Mouse (Mus musculus): Measurements from ENCODE around the gene Vps18.

Gene Vps18

DNA sequence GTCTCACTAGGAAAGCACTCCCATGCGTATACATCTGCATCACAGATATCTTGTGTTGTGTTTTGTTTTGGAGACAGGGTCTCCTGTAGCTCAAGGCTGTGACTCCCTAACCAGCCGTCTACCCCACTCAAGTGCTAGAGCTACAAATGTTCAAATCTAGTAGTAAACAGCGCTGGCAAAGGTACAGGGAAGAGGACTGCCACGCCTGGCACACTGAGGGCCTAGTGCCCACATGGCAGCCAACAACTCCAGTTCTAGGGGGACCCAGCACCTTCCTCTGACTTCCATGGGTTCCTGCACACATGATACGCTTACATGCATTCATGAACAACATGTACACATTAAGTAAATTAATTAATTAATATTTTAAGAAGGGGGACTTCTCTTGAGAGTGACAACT is 3.7 kb downstream of the Vps18 start:
- no peak for DNase-seq (ENCODE audit: low spot score)

DNA sequence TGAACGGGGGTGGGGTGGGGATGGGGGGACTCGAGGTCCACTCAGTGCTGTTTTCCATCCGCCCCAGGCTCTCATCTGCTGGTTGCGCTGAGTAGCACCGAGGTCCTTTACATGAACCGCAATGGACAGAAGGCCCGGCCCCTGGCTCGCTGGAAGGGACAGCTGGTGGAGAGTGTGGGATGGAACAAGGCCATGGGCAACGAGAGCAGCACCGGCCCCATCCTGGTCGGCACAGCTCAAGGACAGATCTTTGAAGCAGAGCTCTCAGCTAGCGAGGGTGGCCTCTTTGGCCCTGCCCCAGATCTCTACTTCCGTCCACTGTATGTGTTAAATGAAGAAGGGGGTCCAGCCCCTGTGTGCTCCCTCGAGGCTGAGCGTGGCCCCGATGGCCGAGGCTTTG is 4.3 kb downstream of the Vps18 start:
- DNase-seq (ENCODE audit: low spot score) = no peak

DNA sequence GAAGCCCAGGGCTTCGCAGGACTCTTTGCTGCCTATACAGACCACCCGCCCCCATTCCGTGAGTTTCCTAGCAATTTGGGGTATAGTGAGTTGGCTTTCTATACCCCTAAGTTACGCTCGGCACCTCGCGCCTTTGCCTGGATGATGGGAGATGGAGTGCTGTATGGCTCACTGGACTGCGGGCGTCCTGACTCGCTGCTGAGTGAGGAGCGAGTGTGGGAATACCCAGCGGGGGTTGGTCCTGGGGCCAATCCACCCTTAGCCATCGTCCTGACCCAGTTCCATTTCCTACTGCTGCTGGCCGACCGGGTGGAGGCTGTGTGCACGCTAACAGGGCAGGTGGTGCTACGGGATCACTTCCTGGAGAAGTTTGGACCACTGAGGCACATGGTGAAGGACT is 4.8 kb downstream of the Vps18 start:
- DNase-seq (ENCODE audit: low spot score) = no peak

DNA sequence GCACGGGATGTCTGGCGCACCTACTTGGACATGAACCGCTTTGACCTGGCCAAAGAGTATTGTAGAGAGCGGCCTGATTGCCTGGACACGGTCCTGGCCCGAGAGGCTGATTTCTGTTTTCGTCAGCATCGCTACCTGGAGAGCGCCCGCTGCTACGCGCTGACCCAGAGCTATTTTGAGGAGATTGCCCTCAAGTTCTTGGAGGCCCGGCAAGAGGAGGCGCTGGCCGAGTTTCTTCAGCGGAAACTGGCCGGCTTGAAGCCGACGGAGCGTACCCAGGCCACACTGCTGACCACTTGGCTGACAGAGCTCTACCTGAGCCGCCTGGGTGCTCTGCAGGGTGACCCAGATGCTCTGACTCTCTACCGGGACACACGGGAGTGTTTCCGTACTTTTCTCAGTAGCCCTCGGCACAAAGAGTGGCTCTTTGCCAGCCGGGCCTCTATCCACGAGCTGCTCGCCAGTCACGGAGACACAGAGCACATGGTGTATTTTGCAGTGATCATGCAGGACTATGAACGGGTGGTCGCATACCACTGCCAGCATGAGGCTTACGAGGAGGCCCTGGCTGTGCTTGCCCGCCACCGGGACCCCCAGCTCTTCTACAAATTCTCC is 5.3 kb downstream of the Vps18 start:
- DNase-seq (ENCODE audit: low spot score) = no peak

DNA sequence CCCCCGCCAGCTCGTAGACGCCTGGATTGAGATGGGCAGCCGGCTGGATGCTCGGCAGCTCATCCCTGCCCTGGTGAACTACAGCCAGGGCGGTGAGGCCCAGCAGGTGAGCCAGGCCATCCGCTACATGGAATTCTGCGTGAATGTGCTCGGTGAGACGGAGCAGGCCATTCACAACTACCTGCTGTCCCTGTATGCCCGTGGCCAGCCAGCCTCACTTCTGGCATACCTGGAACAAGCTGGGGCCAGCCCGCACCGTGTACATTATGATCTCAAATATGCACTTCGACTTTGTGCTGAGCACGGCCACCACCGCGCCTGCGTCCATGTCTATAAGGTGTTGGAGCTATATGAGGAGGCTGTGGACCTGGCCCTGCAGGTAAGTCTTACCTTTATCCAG is 5.9 kb downstream of the Vps18 start:
- no peak for DNase-seq (ENCODE audit: low spot score)

DNA sequence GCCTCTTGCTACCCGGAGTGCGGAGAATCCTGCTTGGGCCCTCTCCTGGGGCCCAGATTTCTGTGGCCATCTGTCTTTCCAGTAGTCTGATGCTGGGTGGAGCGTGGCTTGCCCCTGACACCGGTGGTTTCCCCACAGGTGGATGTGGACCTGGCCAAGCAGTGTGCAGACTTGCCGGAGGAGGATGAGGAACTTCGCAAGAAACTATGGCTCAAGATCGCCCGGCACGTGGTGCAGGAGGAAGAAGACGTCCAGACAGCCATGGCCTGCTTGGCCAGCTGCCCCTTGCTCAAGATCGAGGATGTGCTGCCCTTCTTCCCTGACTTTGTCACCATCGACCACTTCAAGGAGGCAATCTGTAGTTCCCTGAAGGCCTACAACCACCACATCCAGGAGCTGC is 8.2 kb downstream of the Vps18 start:
- no peak for DNase-seq (ENCODE audit: low spot score)

DNA sequence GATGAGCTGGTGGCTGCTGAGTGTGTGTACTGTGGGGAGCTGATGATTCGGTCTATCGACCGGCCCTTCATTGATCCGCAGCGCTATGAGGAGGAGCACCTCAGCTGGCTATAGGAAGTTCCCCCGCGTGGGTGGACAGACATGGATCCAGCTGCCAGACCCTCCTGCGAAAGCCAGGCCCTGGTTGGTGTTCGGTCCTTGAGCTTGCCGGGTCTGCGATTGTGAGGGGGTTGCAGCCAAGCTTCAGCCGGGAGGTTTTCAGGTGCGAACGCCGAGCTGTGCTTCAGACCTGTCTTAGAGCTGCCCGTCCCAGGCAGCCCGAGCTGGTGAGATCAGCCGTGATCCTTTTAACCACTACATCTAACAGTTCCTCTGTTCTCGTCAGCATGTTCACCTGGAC is 9.0 kb downstream of the Vps18 start:
- no peak for DNase-seq (ENCODE audit: low spot score)

DNA sequence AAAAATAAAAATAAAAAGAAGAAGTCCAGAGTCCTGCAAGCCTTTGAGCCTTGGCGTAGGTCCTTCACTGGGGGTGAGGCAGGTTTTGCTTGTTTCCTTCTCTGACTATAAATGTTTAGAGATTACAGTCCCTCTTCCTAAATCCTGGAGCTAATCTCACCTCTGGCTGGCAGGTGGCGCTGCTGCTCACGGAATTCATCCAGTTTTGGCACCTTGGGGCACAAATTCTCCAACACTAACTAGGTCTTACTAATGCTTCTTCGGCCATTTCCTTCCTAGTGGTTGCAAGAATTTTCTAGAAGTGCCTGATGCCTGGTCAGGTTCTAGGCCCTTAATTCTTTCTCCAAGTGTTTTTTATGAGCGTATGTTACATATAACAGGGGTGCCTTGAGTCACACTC is 9.8 kb downstream of the Vps18 start:
- DNase-seq (ENCODE audit: low spot score) = peak; percentile 78

DNA sequence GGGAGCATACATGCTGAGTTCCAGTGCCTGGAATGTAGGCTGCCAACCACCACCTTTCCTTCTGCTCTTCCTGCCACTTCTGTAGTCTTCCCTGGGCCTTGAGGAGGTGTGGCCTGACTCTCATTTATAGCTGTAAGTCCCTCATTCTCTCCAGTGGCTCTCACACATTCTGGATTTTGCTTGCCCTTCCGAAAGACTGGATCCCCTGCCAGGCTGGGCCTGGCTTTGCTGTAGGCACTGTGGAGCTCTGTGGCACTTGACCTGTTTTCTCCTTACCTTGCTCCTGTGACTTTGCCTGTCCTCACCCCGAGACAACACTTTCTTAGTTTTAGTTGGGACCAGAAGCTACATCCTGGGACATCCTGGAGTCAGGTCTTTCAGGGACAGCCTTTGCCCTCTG is 10.3 kb downstream of the Vps18 start:
- no peak for DNase-seq (ENCODE audit: low spot score)

DNA sequence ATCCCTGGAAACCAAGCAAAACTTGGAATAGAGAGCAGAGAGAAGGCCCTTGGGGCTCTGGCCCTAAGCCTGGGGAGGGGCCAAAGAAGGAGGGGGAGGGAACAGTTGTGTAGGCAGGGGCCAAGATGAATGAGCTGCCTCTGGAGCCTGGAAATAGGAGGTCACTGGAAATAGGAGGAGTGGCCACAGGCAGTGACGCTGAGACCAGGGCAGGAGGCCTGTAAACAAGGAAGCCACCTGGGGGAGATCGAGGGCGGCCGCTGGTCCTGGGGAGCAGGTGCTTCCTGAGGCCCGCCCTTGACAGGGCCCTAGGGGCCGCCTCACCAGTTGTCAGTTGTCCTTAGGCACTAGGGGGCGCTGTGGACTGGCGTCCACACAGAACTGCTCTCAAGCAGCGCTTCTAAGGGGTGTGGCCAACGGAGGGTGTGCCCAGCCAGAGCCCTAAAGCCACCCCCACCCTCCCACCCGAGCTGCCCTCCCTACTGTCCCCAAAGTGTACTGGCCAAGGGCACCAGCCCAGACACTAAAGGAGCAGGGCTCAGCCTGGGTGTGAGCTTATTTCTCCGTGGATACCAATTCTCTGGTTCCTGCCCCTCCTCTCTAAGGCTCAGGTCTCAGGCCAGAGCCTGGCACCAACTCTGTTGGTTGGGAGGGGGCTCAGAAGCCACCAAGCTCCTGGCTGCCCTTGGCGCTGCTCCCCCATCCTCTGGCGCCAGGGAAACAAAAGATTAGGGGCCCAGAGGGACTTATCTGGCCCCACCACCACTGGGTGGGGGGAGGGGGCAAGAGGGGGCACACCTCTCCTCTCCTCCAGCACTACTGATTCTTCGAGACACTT is 11.7 kb downstream of the Vps18 start:
- DNase-seq (ENCODE audit: low spot score) = peak; percentile 90

DNA sequence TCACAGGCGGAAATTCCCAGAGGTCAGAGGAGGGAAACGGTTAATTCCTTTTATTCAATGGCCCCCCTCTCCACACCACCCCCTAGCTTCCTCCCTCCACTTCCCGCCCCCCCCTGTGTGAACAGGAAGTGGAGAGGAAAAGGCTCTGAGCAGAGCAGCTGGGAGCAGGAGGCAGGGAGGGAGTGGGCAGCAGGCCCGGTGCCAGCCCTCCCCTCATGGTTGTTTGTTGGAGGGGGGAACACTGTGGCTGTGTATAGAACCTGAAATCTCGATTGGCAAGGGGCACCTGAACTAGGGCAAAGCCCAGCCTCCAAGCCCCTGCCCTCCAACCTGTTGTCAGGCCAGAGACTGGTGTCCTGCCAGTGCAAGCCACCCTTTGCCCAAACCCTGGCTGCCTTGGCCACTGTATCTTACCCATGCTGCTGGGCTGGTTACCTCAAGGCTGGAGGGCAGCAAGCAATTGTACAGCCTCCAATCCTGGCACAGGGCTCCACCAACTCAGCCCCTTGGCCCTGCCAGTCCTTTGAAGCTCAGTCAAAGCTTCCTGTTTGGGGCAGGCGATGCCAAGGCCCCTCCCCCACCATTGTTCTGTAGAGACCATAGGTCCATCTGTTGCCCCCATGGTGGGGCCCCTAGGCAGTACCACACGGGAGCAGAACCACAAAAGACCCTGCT is 12.4 kb downstream of the Vps18 start:
- DNase-seq (ENCODE audit: low spot score) = peak; percentile 51

DNA sequence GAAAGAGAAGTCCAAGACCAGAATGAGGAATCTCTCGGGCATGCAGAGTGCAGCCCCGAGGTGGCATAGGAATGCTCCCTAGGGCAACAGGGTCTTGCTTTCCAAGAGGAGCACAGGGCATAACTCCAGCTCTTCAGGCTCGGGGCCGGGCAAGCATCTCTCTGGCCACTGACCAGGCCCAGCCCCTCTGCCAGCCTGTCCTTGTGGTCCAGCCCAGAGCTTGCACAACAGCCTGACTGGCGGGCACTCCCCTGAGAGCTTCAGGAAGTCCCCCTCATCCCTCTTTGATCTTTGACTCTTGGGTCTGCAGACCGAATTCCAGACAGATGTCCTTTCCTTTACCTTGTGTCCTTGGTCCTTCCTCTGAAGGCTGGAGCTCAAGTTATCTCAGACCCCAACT is 14.3 kb downstream of the Vps18 start:
- DNase-seq (ENCODE audit: low spot score) = peak; percentile 40

DNA sequence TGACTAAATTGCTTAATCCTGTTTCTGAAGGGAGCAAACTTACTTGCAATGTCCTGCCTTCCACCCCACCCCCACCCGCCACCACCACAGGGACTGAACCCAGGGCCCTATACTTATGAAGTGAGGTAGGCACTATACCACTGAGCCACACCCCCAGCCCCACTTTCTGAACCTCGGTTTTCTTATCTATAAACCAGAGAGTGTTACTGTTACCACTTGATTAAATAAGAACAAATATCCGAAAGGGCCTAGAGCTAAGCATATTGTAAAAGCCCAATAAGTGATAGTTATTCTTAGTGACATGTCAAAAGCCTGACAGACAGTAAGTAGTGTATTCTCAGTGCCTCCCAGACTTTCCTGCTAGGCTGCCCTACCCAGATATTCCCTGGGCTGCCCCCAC is 15.9 kb downstream of the Vps18 start:
- no peak for DNase-seq (ENCODE audit: low spot score)

DNA sequence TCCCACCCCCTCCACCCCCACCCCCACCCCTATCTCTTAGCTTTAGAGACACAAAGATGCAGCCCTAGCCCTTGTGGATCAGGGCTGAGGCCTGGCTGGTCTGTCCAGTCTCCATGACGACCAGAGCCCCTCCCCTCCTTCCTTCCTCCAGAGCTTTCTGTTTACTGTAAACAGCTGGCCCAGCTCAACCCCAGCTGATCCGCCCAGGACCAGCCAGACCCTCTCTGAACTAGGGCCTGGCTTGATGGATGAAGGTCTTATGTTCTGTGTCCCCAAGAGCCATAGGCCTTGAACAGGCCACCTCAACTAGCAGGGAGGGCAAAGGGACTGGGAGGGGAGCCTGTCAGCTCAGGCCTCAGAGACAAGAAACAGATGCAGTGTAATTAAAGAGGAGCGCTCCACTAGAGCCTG is 16.3 kb downstream of the Vps18 start:
- no peak for DNase-seq (ENCODE audit: low spot score)

DNA sequence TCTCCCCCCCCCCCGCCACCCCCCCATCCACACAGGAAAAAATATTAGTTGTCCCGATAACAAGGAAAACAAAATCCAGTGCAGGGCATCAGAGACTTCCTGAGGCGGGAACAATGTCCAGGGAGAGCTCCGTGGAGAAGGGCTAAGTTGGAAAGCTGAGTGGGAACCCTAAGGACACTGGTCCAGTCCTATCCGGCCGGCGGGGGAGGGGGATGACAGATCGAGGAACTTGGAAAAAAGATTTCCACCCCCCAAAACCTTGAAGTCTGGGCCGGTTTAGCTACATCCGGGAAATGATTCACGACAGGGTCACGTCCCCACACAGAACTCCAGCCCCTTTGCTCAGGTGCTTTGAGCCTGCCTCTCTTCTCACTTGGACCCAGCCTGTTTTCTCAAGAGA is 23.0 kb downstream of the Vps18 start:
- DNase-seq (ENCODE audit: low spot score) = no peak

DNA sequence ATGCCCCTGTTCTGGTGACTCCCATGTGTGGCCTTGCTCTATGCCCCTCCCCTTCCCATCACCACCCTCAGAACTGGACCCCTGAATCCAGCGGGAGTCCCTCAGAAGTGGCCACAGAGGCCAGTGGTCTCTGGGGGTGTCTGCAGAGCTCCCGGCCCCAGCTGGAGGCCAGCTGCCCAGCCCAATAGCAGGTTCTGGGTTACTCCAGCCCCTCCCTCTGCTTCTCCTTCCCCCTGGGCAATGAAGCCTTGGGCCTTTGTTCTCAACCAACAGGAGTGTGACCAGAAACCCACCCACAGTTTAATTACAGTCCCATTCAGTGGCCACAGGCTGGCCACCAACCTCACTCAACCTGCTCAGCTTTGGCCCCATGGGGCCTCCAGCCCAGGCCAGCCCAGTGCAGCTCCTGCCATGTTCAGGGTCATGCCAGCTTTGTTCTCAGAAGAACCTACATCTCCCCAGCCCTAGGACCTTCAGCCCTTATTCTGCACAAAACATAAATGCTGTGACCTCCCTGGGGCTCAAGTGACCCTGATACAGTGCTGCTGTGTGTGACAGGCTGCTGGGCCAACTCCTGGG is 23.9 kb downstream of the Vps18 start:
- DNase-seq (ENCODE audit: low spot score) = no peak

DNA sequence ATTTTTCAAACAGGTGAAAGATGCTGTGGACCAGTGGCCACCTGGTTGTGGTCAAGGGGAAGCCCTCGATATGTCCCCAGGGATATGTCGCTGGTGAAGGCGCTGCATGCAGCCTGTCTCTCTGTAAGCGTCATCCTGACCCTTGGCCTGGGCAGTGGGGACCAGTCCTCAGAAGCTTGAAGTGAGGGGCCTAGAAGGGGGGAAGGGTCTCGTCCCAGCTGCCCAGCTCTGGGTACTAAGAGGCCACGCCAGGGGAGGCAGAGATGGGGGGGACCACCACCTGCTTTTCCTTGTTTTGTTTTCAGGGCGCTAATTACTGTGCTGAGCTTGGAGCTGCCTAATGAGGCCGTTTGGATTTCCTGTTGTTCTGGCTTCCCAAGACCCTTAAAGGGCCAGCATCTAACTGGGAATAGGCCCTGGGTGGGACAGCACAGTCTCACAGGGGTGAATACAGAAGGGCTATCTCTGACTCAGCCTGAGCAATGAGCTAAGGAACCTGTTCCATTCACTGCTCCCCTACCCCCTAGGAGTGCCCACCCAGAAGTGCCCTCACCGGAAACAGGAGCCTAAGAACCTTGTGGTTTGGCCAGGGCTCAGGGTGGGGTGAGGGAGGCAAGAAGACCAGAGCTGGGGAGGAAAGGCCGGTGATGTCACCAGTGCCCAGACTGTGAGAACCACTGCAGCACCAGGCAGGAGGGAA is 25.4 kb downstream of the Vps18 start:
- no peak for DNase-seq (ENCODE audit: low spot score)

DNA sequence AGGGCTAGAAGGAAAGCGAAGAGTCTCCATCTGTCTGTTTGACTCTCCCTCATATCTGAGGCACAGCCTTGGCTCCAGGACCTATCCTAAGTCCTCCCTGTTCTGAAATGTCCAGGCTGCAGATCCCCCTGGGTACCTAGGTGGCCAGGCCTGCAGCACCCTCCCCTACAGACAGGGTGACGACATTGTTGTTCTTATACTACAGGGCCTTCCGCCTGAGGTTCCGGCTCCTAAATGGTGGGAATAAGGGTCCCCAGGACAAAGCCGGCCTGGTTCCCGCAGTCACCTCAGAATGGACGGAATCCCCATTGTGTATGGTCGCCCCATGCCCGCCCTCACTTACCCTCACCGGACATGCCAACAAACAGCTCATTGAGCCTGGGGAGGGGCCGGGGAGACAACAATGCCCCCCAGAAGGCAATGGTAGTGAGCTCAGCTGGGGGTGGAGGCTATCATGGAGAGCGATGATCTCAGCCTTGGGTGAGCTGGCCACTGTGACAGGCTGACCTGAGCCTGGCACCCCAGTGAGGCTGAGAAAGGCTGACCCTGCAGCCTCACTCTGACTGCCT is 26.3 kb downstream of the Vps18 start:
- DNase-seq (ENCODE audit: low spot score) = no peak

DNA sequence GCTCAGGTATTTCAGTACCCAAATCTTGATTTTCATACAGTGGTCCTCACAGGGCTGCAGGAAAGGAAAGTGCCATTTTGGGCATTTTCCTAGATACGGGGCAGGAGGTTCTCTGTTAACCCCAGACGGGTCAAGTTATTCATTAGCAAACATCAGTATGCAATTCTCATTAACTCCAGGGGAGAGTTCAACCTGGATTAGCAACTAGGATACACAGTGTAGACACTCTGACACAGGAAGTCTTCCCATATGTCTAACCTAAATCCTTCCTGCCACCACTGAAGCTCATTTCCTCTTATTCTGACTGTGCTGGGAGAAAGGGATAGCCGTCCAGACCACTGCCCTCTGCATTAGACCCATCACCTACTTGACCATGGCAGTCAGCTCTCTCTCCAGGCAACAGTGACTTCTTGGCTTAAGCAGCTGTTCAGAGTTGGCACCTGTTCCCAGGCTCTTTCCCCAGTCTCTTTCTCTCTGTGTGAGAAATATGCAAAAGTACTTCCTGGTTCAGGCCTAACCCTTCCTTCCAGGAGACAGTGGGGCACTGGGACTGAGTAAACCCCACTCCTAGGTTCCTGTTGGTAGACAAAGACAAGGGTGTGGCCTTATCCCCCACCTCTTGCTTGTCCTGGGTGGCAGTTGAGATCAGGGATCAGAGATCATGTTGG is 29.6 kb downstream of the Vps18 start:
- DNase-seq (ENCODE audit: low spot score) = no peak

DNA sequence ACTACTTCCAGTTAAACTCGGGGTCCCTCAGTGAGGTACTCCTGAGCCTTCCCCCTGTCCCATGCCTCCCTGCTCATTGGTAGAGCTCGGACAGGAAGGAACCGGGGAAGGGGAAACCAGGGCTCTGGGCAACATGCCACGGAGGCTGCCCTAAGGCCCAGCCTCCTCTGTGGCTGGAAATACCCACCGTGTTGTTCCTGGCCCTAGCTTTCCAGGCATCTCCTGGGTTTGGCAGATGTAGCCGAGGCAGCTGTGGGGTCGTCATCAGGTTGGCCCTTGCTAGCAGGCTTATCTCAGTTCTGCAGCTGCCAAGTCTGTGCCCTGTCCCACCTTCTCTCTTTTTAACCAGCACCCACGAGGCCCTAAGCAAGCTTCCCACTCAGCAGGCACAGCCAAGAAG is 32.0 kb downstream of the Vps18 start:
- no peak for DNase-seq (ENCODE audit: low spot score)

DNA sequence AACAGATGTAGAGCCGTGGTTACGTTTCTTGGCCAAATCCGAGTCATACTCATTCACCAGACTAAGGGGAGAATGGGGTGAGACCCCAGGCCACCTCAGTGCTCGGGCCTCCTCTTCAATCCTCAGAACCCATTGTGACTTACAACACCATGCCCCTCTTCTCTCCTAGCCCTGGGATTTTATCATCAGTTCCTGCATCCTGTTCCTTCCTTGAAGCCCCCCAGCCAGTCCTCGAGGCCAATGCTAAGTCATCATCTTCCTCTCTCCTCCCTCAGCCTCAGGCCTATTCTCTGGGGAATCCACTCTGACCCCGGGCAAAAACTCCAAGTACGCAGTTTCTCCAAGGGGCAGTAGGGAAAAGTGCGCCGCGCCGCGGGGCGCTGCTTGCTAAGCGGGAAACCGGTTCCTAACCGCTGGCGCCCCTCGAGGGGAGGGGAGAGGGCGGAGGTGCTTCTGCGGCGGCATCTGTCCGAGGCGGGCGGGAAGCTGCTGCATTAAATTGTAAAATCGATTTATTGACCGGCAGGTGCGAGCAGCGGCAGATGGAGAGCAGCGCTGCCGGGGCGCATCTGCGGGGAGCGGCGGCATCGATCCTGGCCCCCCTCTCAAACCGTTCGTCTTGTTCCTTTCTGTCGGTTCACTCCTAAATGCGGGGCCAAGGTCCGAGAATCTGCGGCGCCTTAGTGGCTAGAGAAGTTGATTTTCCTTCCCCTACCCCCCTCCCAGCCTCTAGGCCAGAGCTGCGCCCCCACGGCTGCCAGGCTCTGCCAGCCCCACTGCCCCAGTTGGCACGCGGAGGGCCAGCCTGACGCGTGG is 33.4 kb downstream of the Vps18 start:
- DNase-seq (ENCODE audit: low spot score) = no peak

Data from testis, postnatal 10 days (tissue).